Mouse (Mus musculus): ENCODE results near the gene Tnip3.

The Tnip3 gene

GRCm38 (mm10) chr6:65525192-65525591 lies at the start of gene Tnip3:
Gene Tnip3 (plus strand): TSS chr6:65525313.
- no peak for ATAC-seq (ENCODE audit: insufficient number of reproducible peaks, low FRiP score, low TSS enrichment)

- no peak for ATAC-seq (ENCODE audit: insufficient number of reproducible peaks, low FRiP score, low TSS enrichment)
These were observed 26.3 kb upstream of the Tnip3 start for GRCm38 (mm10) chr6:65498786-65499185.

GRCm38 (mm10) chr6:65510051-65510669 lies 15.0 kb upstream of the Tnip3 start:
- peak; percentile 91 for ATAC-seq (ENCODE audit: insufficient number of reproducible peaks, low FRiP score, low TSS enrichment)

- no peak for ATAC-seq (ENCODE audit: insufficient number of reproducible peaks, low FRiP score, low TSS enrichment)
These were observed 11.3 kb upstream of the Tnip3 start for GRCm38 (mm10) chr6:65513813-65514212.

GRCm38 (mm10) chr6:65516759-65517158 lies 8.4 kb upstream of the Tnip3 start:
- ATAC-seq (ENCODE audit: insufficient number of reproducible peaks, low FRiP score, low TSS enrichment) = no peak

- no peak for ATAC-seq (ENCODE audit: insufficient number of reproducible peaks, low FRiP score, low TSS enrichment)
These were observed 4.3 kb upstream of the Tnip3 start for GRCm38 (mm10) chr6:65520821-65521220.

- ATAC-seq (ENCODE audit: insufficient number of reproducible peaks, low FRiP score, low TSS enrichment) = no peak
These were observed 2.8 kb downstream of the Tnip3 start for GRCm38 (mm10) chr6:65527892-65528291.

GRCm38 (mm10) chr6:65531232-65531848 lies 6.2 kb downstream of the Tnip3 start:
- ATAC-seq (ENCODE audit: insufficient number of reproducible peaks, low FRiP score, low TSS enrichment) = no peak

- no peak for ATAC-seq (ENCODE audit: insufficient number of reproducible peaks, low FRiP score, low TSS enrichment)
These were observed 8.6 kb downstream of the Tnip3 start for GRCm38 (mm10) chr6:65533687-65534086.

GRCm38 (mm10) chr6:65537327-65537884 lies 12.3 kb downstream of the Tnip3 start:
- no peak for ATAC-seq (ENCODE audit: insufficient number of reproducible peaks, low FRiP score, low TSS enrichment)

- ATAC-seq (ENCODE audit: insufficient number of reproducible peaks, low FRiP score, low TSS enrichment) = no peak
These were observed 13.0 kb downstream of the Tnip3 start for GRCm38 (mm10) chr6:65538022-65538652.

- ATAC-seq (ENCODE audit: insufficient number of reproducible peaks, low FRiP score, low TSS enrichment) = no peak
These were observed 13.8 kb downstream of the Tnip3 start for GRCm38 (mm10) chr6:65538921-65539320.

- ATAC-seq (ENCODE audit: insufficient number of reproducible peaks, low FRiP score, low TSS enrichment) = no peak
These were observed 15.0 kb downstream of the Tnip3 start for GRCm38 (mm10) chr6:65540138-65540537.

- no peak for ATAC-seq (ENCODE audit: insufficient number of reproducible peaks, low FRiP score, low TSS enrichment)
These were observed 16.0 kb downstream of the Tnip3 start for GRCm38 (mm10) chr6:65541094-65541493.

GRCm38 (mm10) chr6:65542391-65542790 lies 17.3 kb downstream of the Tnip3 start:
- ATAC-seq (ENCODE audit: insufficient number of reproducible peaks, low FRiP score, low TSS enrichment) = no peak

GRCm38 (mm10) chr6:65542913-65543312 lies 17.8 kb downstream of the Tnip3 start:
- no peak for ATAC-seq (ENCODE audit: insufficient number of reproducible peaks, low FRiP score, low TSS enrichment)

- no peak for ATAC-seq (ENCODE audit: insufficient number of reproducible peaks, low FRiP score, low TSS enrichment)
These were observed 39.0 kb downstream of the Tnip3 start for GRCm38 (mm10) chr6:65563887-65564656.

- ATAC-seq (ENCODE audit: insufficient number of reproducible peaks, low FRiP score, low TSS enrichment) = no peak
These were observed 39.5 kb downstream of the Tnip3 start for GRCm38 (mm10) chr6:65564657-65565039.

- no peak for ATAC-seq (ENCODE audit: insufficient number of reproducible peaks, low FRiP score, low TSS enrichment)
These were observed 44.6 kb downstream of the Tnip3 start for GRCm38 (mm10) chr6:65569741-65570140.

- no peak for ATAC-seq (ENCODE audit: insufficient number of reproducible peaks, low FRiP score, low TSS enrichment)
These were observed 53.2 kb downstream of the Tnip3 start for GRCm38 (mm10) chr6:65578151-65578973.

All from cerebellum, adult (tissue).